Mouse (Mus musculus) olfactory bulb, adult 2 months (tissue): ENCODE measurements at regions not wholly inside any gene's neighbourhood (a gene's known extent, or its start where the extent isn't known, plus 50 kb on each side); places are given as distances from the start of the nearest gene placed in this dataset.

Experiments used
- CTCF ChIP-seq: fragments of 200-500 bp; IDR thresholded peaks from 2 replicates; pipeline ENCODE4 v1.5.1; 2012; ENCODE audit warnings: low read depth, mild to moderate bottlenecking, low read length, moderate library complexity; ENCODE audit not compliant: insufficient read depth
- POLR2A ChIP-seq: fragments of 200-500 bp; IDR thresholded peaks from 2 replicates; pipeline ENCODE4 v1.6.1; 2012; ENCODE audit warnings: mild to moderate bottlenecking, low read depth, low read length, moderate library complexity; ENCODE audit not compliant: insufficient read depth

DNA sequence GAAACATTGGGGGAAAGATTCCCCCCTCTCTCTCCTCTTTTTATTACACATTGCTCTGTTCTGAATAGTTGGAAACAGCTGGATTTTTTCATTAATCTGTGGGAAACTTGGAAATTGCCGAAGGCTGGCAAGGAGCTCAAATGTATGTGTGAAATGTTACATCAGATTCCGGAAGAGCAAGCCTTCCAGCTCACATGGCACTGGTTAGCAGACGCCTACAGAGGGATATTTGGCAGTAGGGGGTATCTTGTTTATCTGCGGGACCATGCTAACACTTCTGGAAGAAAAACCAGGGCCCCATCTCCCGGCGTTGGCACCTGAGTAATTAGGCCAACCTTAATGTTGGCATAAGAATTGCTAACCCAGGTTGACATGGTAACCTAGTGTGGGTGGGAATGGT lies 183.0 kb downstream of the Enc1 start:
- TF ChIP-seq POLR2A (no peak), CTCF (no peak)
